Mouse (Mus musculus): ENCODE measurements around the gene Ush1c.

DNA sequence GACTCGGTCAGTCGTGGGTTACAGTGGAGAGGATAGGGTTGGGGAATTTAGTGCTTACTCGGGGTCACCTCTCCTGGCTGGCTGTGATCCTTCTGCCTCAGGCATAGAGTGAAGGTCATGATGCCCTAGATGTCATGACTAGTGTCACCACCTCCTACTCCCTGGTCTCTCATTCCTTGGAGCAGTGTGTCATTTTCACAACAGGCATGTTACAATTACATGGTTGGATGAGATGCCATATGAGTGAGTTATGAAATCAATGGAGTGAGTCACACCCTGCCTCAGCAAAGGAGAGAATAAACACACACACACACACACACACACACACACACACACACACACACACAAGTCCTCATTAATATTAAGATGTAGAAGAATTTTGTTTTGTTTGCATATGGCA is 9.3 kb upstream of the Ush1c start:
- TF ChIP-seq CTCF (IDR thresholded peaks at IDR 0.05; ENCODE audit: control insufficient read depth, insufficient read depth, insufficient replicate concordance, low read depth, low read length) (no peak), POLR2A (IDR thresholded peaks at IDR 0.05; ENCODE audit: control insufficient read depth, low read depth, low read length) (no peak)

Measured in testis, adult 2 months (tissue).